Mouse (Mus musculus) cerebellum, adult 2 months (tissue): ENCODE results near the gene Bcas3.

Experiments used
- CTCF ChIP-seq: fragments of 200-500 bp; IDR thresholded peaks from 2 replicates; pipeline ENCODE4 v1.5.1; 2011; ENCODE audit warnings: low read depth, mild to moderate bottlenecking, control low read depth, low read length, moderate library complexity, borderline replicate concordance; ENCODE audit not compliant: insufficient read depth
- POLR2A ChIP-seq: fragments of 200-500 bp; IDR thresholded peaks from 2 replicates; pipeline ENCODE4 v1.6.1; 2011; ENCODE audit warnings: low read length, control low read depth, borderline replicate concordance; ENCODE audit not compliant: insufficient read depth

DNA sequence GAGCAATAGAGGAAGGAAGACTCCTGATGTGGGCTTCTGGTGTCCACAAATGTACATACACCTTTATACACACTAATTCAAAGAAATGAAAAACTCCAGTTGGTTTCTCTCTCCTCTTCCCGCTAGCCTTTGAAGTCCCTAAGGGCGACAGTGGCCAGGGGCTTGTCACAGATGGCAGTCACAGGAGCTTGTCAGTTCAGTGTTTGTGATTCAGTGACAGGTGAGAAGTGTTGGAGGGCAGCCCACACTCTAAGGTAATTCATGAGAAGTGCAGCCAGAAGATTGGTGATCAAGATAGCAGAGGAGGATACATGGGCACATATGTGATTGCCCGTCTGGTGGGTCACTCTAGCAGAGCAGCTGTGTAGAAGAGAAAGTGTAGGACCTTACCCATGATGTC is 196.7 kb downstream of the Bcas3 start:
- TF ChIP-seq CTCF (no peak), POLR2A (no peak)
